In genomic region chr17:66404883-66405590, GRCm38 (mm10) we compare ENCODE assay signal across 8 mouse cellular contexts. TPM values are rescaled to one million over a fixed set of nuclear protein-coding genes. Genes with fewer than 3 reads are reported as not detected.
DNase-seq lines count a peak whose midpoint lies in the region; ATAC-seq and TF ChIP-seq lines count a peak whose summit lies in the region.

No protein-coding gene starts in this region.

- H3K4me1 ChIP-seq in cerebellum, adult 2 months (ENCODE audit: control insufficient read depth, insufficient read depth, low read length): peaks cover 66% of the 10 kb centered on the region
- H3K4me1 ChIP-seq in kidney, embryonic 16.5 days (ENCODE audit: insufficient read depth, low read length): peaks cover 31% of the 10 kb centered on the region
- peaks cover 53% of the 10 kb centered on the region for H3K4me1 ChIP-seq in midbrain, embryonic 11.5 days (ENCODE audit: control insufficient read depth, insufficient read depth, low read length)

- no peak for TF ChIP-seq POLR2A in cerebellum, adult 2 months (IDR thresholded peaks at IDR 0.05; ENCODE audit: borderline replicate concordance, insufficient read depth, low read length)

- H3K9me3 ChIP-seq in kidney, embryonic 16.5 days (ENCODE audit: low read length): no peaks in the 10 kb centered on the region
- H3K9me3 ChIP-seq in midbrain, embryonic 11.5 days (ENCODE audit: control insufficient read depth, low read length): no peaks in the 10 kb centered on the region

- H3K27ac ChIP-seq in cerebellum, adult 2 months (ENCODE audit: insufficient read depth, low read length): peak overlapping the region; percentile 72
- H3K27ac ChIP-seq in gastrocnemius, adult 2 months: no peak overlapping the region
- peak overlapping the region; percentile 38; the same call in 1 of the 2 replicates for H3K27ac ChIP-seq in kidney, embryonic 16.5 days (ENCODE audit: low read length)
- peak overlapping the region; percentile 28 for H3K27ac ChIP-seq in midbrain, embryonic 11.5 days (ENCODE audit: low read depth, low read length)

- no peak for TF ChIP-seq CTCF in cerebellum, adult 2 months (IDR thresholded peaks at IDR 0.05; ENCODE audit: borderline replicate concordance, insufficient read depth, low read depth, low read length)
- TF ChIP-seq CTCF in gastrocnemius, adult 2 months (IDR thresholded peaks at IDR 0.05): no peak

- 16% methylated on average over 10 of the region's 10 CpGs for WGBS in cerebellum, adult 2 months
- WGBS in kidney, embryonic 16.5 days: 21% methylated on average over 10 of the region's 10 CpGs
- 10% methylated on average over 10 of the region's 10 CpGs for WGBS in midbrain, embryonic 11.5 days

- DNase-seq in right cerebral cortex, adult 18-20 months: peak; percentile 49
- DNase-seq in right cerebral cortex, adult 2 months (ENCODE audit: low spot score in 2 of 2): no peak
- peak; percentile 67 to 70 for DNase-seq in cerebellum, adult 2 months
- DNase-seq in gastrocnemius, adult 2 months: peak; percentile 53
- peak; percentile 93 for DNase-seq in midbrain, embryonic 11.5 days (ENCODE audit: low spot score, missing footprints)
- DNase-seq in thymus, postnatal 14 days: no peak

- intact Hi-C loops in gastrocnemius, adult 2 months (cut with DNase I): no loop called here

- ATAC-seq in kidney, embryonic 16.5 days (ENCODE audit: low FRiP score, low TSS enrichment): peak; percentile 75
- ATAC-seq in midbrain, embryonic 11.5 days (ENCODE audit: low FRiP score): peak; percentile 82
- ATAC-seq in megakaryocyte progenitor cell, adult 5-6 weeks (replicated peaks; ENCODE audit: poor library complexity): no peak

- no peaks in the 10 kb centered on the region for H3K27me3 ChIP-seq in cerebellum, adult 2 months (ENCODE audit: control insufficient read depth, insufficient read depth, low read length)
- H3K27me3 ChIP-seq in kidney, embryonic 16.5 days (ENCODE audit: insufficient read depth, low read length): no peaks in the 10 kb centered on the region
- no peaks in the 10 kb centered on the region for H3K27me3 ChIP-seq in midbrain, embryonic 11.5 days (ENCODE audit: control insufficient read depth, insufficient read depth, low read length)

- no peak overlapping the region; the same call in 1 of the 2 replicates for H3K4me2 ChIP-seq in kidney, embryonic 16.5 days (replicated peaks; ENCODE audit: low read depth, low read length)
- peak overlapping the region; percentile 17; the same call in 1 of the 2 replicates for H3K4me2 ChIP-seq in midbrain, embryonic 11.5 days

- H3K9ac ChIP-seq in kidney, embryonic 16.5 days (replicated peaks; ENCODE audit: low read length): no peak overlapping the region
- H3K9ac ChIP-seq in midbrain, embryonic 11.5 days (ENCODE audit: low read length): no peak overlapping the region

- H3K4me3 ChIP-seq in cerebellum, adult 2 months (replicated peaks; ENCODE audit: insufficient read depth, low read depth, low read length): no peak overlapping the region
- peak overlapping the region; percentile 23; the same call in 1 of the 2 replicates for H3K4me3 ChIP-seq in gastrocnemius, adult 2 months
- no peak overlapping the region for H3K4me3 ChIP-seq in kidney, embryonic 16.5 days (ENCODE audit: low read length)
- no peak overlapping the region for H3K4me3 ChIP-seq in midbrain, embryonic 11.5 days (ENCODE audit: low read depth, low read length)

- H3K36me3 ChIP-seq in kidney, embryonic 16.5 days (ENCODE audit: insufficient read depth, low read length): no peaks in the 10 kb centered on the region
- peaks cover 1% of the 10 kb centered on the region; the same call in 1 of the 2 replicates for H3K36me3 ChIP-seq in midbrain, embryonic 11.5 days (ENCODE audit: control insufficient read depth, insufficient read depth, low read length)

RNA-seq across cellular contexts. Expression of gene Mtcl1, which starts 44.5 kb away (rescaled TPM):
- polyA plus RNA-seq in cerebellum, adult 2 months (2012; rRNA removed): 106 and 115 TPM in 2 replicates
- total RNA-seq in gastrocnemius, adult 2 months (2021): 1 to 10 TPM; 5.5 to 8.4 TPM
- polyA plus RNA-seq in kidney, embryonic 16.5 days (2015; fragmentation: Nextera tagmentation; extraction: Ambion mirVana): 5.0 and 5.2 TPM in 2 replicates
- polyA plus RNA-seq in midbrain, embryonic 11.5 days (2014; fragmentation: Nextera tagmentation; extraction: Ambion mirVana): 43.5 and 47.3 TPM in 2 replicates
- total RNA-seq in megakaryocyte progenitor cell, adult 5-6 weeks (2015): not detected in 2 replicates
- total RNA-seq in megakaryocyte progenitor cell, adult 5-6 weeks (2017): 0.14 TPM in 1 of 2 replicates, not detected in the other

Comparison
In these comparisons a context has a peak if more than half of its experiments do, and no peak if none do; other contexts are left out.
1. DNase-seq: peak in right cerebral cortex, adult 18-20 months (single experiment), cerebellum, adult 2 months (2 of 2), gastrocnemius, adult 2 months (single experiment) and midbrain, embryonic 11.5 days (single experiment); none in right cerebral cortex, adult 2 months (0 of 2) and thymus, postnatal 14 days (single experiment).